Mouse (Mus musculus) liver, embryonic 11.5 days (tissue): ENCODE results near the gene Smim13. TPM values are rescaled to one million over a fixed set of nuclear protein-coding genes. Genes with fewer than 3 reads are reported as not detected.
"Not testable (repeated sequence)": the region's sequence is repeated elsewhere in the genome, so short reads cannot be mapped to it uniquely, and the experiment has no call there.

ENCODE experiments used
- ATAC-seq: fragments of 200-750 bp; cut with Nextera tagmentation; replicated peaks from 2 replicates; pipeline ENCODE4 v1.8.0; 2017; ENCODE audit warnings: moderate number of reproducible peaks, mild to moderate bottlenecking, moderate TSS enrichment, moderate library complexity; ENCODE audit not compliant: low FRiP score
- DNase-seq: peaks from one replicate; pipeline ENCODE4 v3.0.0-alpha.2; 2017; ENCODE audit warnings: low spot score
- H3K27ac ChIP-seq: fragments of 300-500 bp; sonication (generic); 2 replicates; pipeline ENCODE4 v1.5.1; 2014; ENCODE audit warnings: mild to moderate bottlenecking, low read depth, low read length, control low read depth
- H3K27me3 ChIP-seq: fragments of 300-500 bp; sonication (generic); replicated peaks from 2 replicates; pipeline ENCODE4 v1.6.1; 2014; ENCODE audit warnings: low read length, mixed read lengths; ENCODE audit not compliant: control insufficient read depth, insufficient read depth
- H3K36me3 ChIP-seq: fragments of 300-500 bp; sonication (generic); 2 replicates; pipeline ENCODE4 v1.6.1; 2014; ENCODE audit warnings: mild to moderate bottlenecking, low read length, moderate library complexity, mixed read lengths; ENCODE audit not compliant: control insufficient read depth, insufficient read depth
- H3K4me1 ChIP-seq: fragments of 300-500 bp; sonication (generic); replicated peaks from 2 replicates; pipeline ENCODE4 v1.6.1; 2014; ENCODE audit warnings: low read length, mixed read lengths; ENCODE audit not compliant: control insufficient read depth, insufficient read depth
- H3K4me2 ChIP-seq: fragments of 300-500 bp; sonication (generic); 2 replicates; pipeline ENCODE4 v1.6.1; 2014; ENCODE audit warnings: mild to moderate bottlenecking, control low read depth, moderate library complexity
- H3K4me3 ChIP-seq: fragments of 300-500 bp; sonication (generic); 2 replicates; pipeline ENCODE4 v1.5.1; 2014; ENCODE audit warnings: low read depth, low read length, control low read depth
- H3K9ac ChIP-seq: fragments of 300-500 bp; sonication (generic); 2 replicates; pipeline ENCODE4 v1.6.1; 2014; ENCODE audit warnings: low read depth, low read length, control low read depth
- H3K9me3 ChIP-seq: fragments of 300-500 bp; sonication (generic); 2 replicates; pipeline ENCODE4 v1.6.1; 2016; ENCODE audit warnings: low read length, inconsistent platforms, mixed read lengths; ENCODE audit not compliant: control insufficient read depth
- WGBS: fragments of 180-500 bp; shearing (Covaris S2); extraction: QIAGEN DNeasy Blood & Tissue Kit; methylation state at CpG from one replicate; pipeline ENCODE4 v1.1.7; 2014; 5-methylcytosine and 5-hydroxymethylcytosine counted together
- polyA plus RNA-seq: library from polyadenylated mRNA; unstranded; fragments of >200 nt; fragmentation: Nextera tagmentation; extraction: Ambion mirVana; gene quantifications from 2 replicates; pipeline ENCODE4 v1.2.1, GENCODE M21; 2014

The Smim13 gene
- polyA plus RNA-seq, 1 experiment from 2014 or later, result 12.6 TPM

GRCm38 (mm10) chr13:41244306-41244830 is 5.3 kb upstream of the Smim13 start:
- Histone ChIP-seq H3K9me3 (no peaks in the 10 kb centered on the region), H3K36me3 (no peaks in the 10 kb centered on the region), H3K4me3 (no peak overlapping the region), H3K4me1 (peaks cover 3% of the 10 kb centered on the region; the same call in 1 of the 2 replicates), H3K4me2 (no peak overlapping the region), H3K9ac (no peak overlapping the region), H3K27me3 (no peaks in the 10 kb centered on the region), H3K27ac (no peak overlapping the region)
- 50% methylated on average over 6 of the region's 6 CpGs for WGBS
- ATAC-seq (no peak), DNase-seq (no peak)

- Histone ChIP-seq H3K4me2 (peak overlapping the region; percentile 82), H3K36me3 (no peaks in the 10 kb centered on the region), H3K4me1 (peaks cover 12% of the 10 kb centered on the region), H3K9me3 (no peaks in the 10 kb centered on the region), H3K9ac (peak overlapping the region; percentile 63), H3K4me3 (peak overlapping the region; percentile 88), H3K27me3 (no peaks in the 10 kb centered on the region), H3K27ac (peak overlapping the region; percentile 84; the same call in 1 of the 2 replicates)
- DNase-seq (no peak), ATAC-seq (peak; percentile 69)
- 45% methylated on average over 12 of the region's 12 CpGs for WGBS
Observed at GRCm38 (mm10) chr13:41248751-41249520, 708 bp upstream of the Smim13 start.

- H3K4me3 ChIP-seq, result peak overlapping the region; percentile 88
- WGBS, result under 1% methylated on average over 27 of the region's 27 CpGs
- no peaks in the 10 kb centered on the region for H3K27me3 ChIP-seq
- no peak for DNase-seq
- peak overlapping the region; percentile 84 for H3K27ac ChIP-seq
- H3K9ac ChIP-seq, result peak overlapping the region; percentile 68
- peaks cover 12% of the 10 kb centered on the region for H3K4me1 ChIP-seq
- no peak for ATAC-seq
- H3K36me3 ChIP-seq, result no peaks in the 10 kb centered on the region
- no peaks in the 10 kb centered on the region for H3K9me3 ChIP-seq
- peak overlapping the region; percentile 82 for H3K4me2 ChIP-seq
Observed at GRCm38 (mm10) chr13:41250318-41250981, 806 bp downstream of the Smim13 start.

GRCm38 (mm10) chr13:41251232-41251631 is 1.6 kb downstream of the Smim13 start:
- DNase-seq, H3K9ac ChIP-seq, H3K36me3 ChIP-seq, H3K9me3 ChIP-seq, H3K27ac ChIP-seq, ATAC-seq, H3K27me3 ChIP-seq: not testable (repeated sequence)
- Histone ChIP-seq H3K4me1 (peaks cover 12% of the 10 kb centered on the region), H3K4me3 (peak overlapping the region; percentile 88), H3K4me2 (peak overlapping the region; percentile 82)
- 90% methylated on average over 5 of the region's 5 CpGs for WGBS

GRCm38 (mm10) chr13:41251667-41252066 is 2.0 kb downstream of the Smim13 start:
- WGBS, result 58% methylated on average over 5 of the region's 5 CpGs
- H3K27ac ChIP-seq, result no peak overlapping the region; the same call in 1 of the 2 replicates
- H3K4me2 ChIP-seq, result no peak overlapping the region; the same call in 1 of the 2 replicates

GRCm38 (mm10) chr13:41252141-41252540 is 2.5 kb downstream of the Smim13 start:
- Histone ChIP-seq H3K4me1 (peaks cover 12% of the 10 kb centered on the region), H3K27ac (no peak overlapping the region; the same call in 1 of the 2 replicates), H3K36me3 (no peaks in the 10 kb centered on the region), H3K9me3 (no peaks in the 10 kb centered on the region), H3K27me3 (no peaks in the 10 kb centered on the region), H3K4me3 (no peak overlapping the region), H3K9ac (no peak overlapping the region), H3K4me2 (no peak overlapping the region; the same call in 1 of the 2 replicates)
- ATAC-seq (no peak), DNase-seq (no peak)
- 66% methylated on average over 6 of the region's 6 CpGs for WGBS

More at GRCm38 (mm10) chr13:41251667-41252066, 2.0 kb downstream of the Smim13 start:
- H3K4me3 ChIP-seq, result no peak overlapping the region
- H3K4me1 ChIP-seq, result peaks cover 12% of the 10 kb centered on the region
- no peaks in the 10 kb centered on the region for H3K9me3 ChIP-seq
- no peak overlapping the region for H3K9ac ChIP-seq
- no peaks in the 10 kb centered on the region for H3K36me3 ChIP-seq
- ATAC-seq (no peak), DNase-seq (no peak)
- H3K27me3 ChIP-seq, result no peaks in the 10 kb centered on the region

- Histone ChIP-seq H3K36me3 (no peaks in the 10 kb centered on the region), H3K9me3 (no peaks in the 10 kb centered on the region), H3K9ac (no peak overlapping the region), H3K27ac (no peak overlapping the region), H3K4me1 (peaks cover 12% of the 10 kb centered on the region), H3K27me3 (no peaks in the 10 kb centered on the region), H3K4me3 (no peak overlapping the region), H3K4me2 (no peak overlapping the region)
- 88% methylated on average over 7 of the region's 7 CpGs for WGBS
- DNase-seq (no peak), ATAC-seq (no peak)
Observed at GRCm38 (mm10) chr13:41252736-41253135, 3.1 kb downstream of the Smim13 start.

GRCm38 (mm10) chr13:41256126-41256525 is 6.5 kb downstream of the Smim13 start:
- no peak overlapping the region for H3K4me2 ChIP-seq
- ATAC-seq (no peak), DNase-seq (no peak)
- H3K9ac ChIP-seq, result no peak overlapping the region
- H3K4me3 ChIP-seq, result no peak overlapping the region
- H3K36me3 ChIP-seq, result no peaks in the 10 kb centered on the region
- no peaks in the 10 kb centered on the region for H3K9me3 ChIP-seq
- H3K27ac ChIP-seq, result no peak overlapping the region
- peaks cover 8% of the 10 kb centered on the region for H3K4me1 ChIP-seq
- 90% methylated on average over 5 of the region's 5 CpGs for WGBS
- no peaks in the 10 kb centered on the region for H3K27me3 ChIP-seq
